Mouse (Mus musculus): Measurements from ENCODE around the gene Copb1.

- TF ChIP-seq CTCF (IDR thresholded peaks at IDR 0.05; ENCODE audit: borderline replicate concordance, control insufficient read depth, extremely low read depth, insufficient read depth, low read length, poor library complexity) (no peak), POLR2A (IDR thresholded peaks at IDR 0.05; ENCODE audit: control insufficient read depth, extremely low read depth, insufficient read depth, low read length, poor library complexity) (no peak)
Observed at GRCm38 (mm10) chr7:114210618-114211017, 43.9 kb downstream of the Copb1 start.

Data from thymus, adult 2 months (tissue).